Mouse (Mus musculus): ENCODE measurements around the gene Hist2h2ab. TPM values are rescaled to one million over a fixed set of nuclear protein-coding genes. Genes with fewer than 3 reads are reported as not detected.
"Not testable (repeated sequence)": the region's sequence is repeated elsewhere in the genome, so short reads cannot be mapped to it uniquely, and the experiment has no call there.

Hist2h2ab gene
- total and polyA plus RNA-seq, 3 experiments = 0.14 to 435 (median 38.7) TPM

GRCm38 (mm10) chr3:96195616-96196313, 23.9 kb upstream of the Hist2h2ab start:
- ATAC-seq (ENCODE audit: extremely low read depth, insufficient number of reproducible peaks, low FRiP score, poor library complexity, severe bottlenecking) (no peak), DNase-seq (ENCODE audit: low spot score) (no peak)
- peaks cover 13% of the 10 kb centered on the region for H3K36me3 ChIP-seq (replicated peaks)
- H3K4me3 ChIP-seq (ENCODE audit: low read depth, low read length) = no peak overlapping the region
- H3K9me3 ChIP-seq (replicated peaks) = peaks cover 5% of the 10 kb centered on the region
- TF ChIP-seq TAL1 (conservative IDR thresholded peaks at IDR 0.05; ENCODE audit: low read depth, low read length) (no peak), CTCF (IDR thresholded peaks at IDR 0.05; ENCODE audit: low read depth, low read length) (no peak), POLR2AphosphoS5 (IDR thresholded peaks at IDR 0.05; ENCODE audit: insufficient replicate concordance, low read depth, low read length) (no peak), GATA1 (IDR thresholded peaks at IDR 0.05; ENCODE audit: borderline replicate concordance, low read length) (no peak), GATA2 (IDR thresholded peaks at IDR 0.05; ENCODE audit: borderline replicate concordance, low read depth, low read length) (no peak)
- peaks cover 45% of the 10 kb centered on the region for H3K4me1 ChIP-seq (ENCODE audit: insufficient read depth, low read depth, low read length)
- peaks cover 21% of the 10 kb centered on the region for H3K27me3 ChIP-seq (ENCODE audit: insufficient read depth, low read length)

- Histone ChIP-seq H3K27me3 (ENCODE audit: insufficient read depth, low read length) (peaks cover 21% of the 10 kb centered on the region), H3K4me1 (ENCODE audit: insufficient read depth, low read depth, low read length) (peaks cover 45% of the 10 kb centered on the region), H3K9me3 (replicated peaks) (peaks cover 5% of the 10 kb centered on the region), H3K4me3 (ENCODE audit: low read depth, low read length) (peak overlapping the region; percentile 83), H3K36me3 (replicated peaks) (peaks cover 13% of the 10 kb centered on the region)
- DNase-seq (ENCODE audit: low spot score) = no peak
- ATAC-seq (ENCODE audit: extremely low read depth, insufficient number of reproducible peaks, low FRiP score, poor library complexity, severe bottlenecking) = no peak
- TF ChIP-seq GATA1 (IDR thresholded peaks at IDR 0.05; ENCODE audit: borderline replicate concordance, low read length) (no peak), CTCF (IDR thresholded peaks at IDR 0.05; ENCODE audit: low read depth, low read length) (no peak)
Measured at GRCm38 (mm10) chr3:96196437-96197128, 23.1 kb upstream of the Hist2h2ab start.

GRCm38 (mm10) chr3:96197129-96197749, 22.4 kb upstream of the Hist2h2ab start:
- Histone ChIP-seq H3K36me3 (replicated peaks) (peaks cover 13% of the 10 kb centered on the region), H3K27me3 (ENCODE audit: insufficient read depth, low read length) (peaks cover 16% of the 10 kb centered on the region), H3K4me1 (ENCODE audit: insufficient read depth, low read depth, low read length) (peaks cover 45% of the 10 kb centered on the region), H3K9me3 (replicated peaks) (peaks cover 5% of the 10 kb centered on the region), H3K4me3 (ENCODE audit: low read depth, low read length) (peak overlapping the region; percentile 83)
- ATAC-seq (ENCODE audit: extremely low read depth, insufficient number of reproducible peaks, low FRiP score, poor library complexity, severe bottlenecking) = peak; percentile 89
- TF ChIP-seq GATA1 (IDR thresholded peaks at IDR 0.05; ENCODE audit: borderline replicate concordance, low read length) (no peak), TAL1 (conservative IDR thresholded peaks at IDR 0.05; ENCODE audit: low read depth, low read length) (no peak), CTCF (IDR thresholded peaks at IDR 0.05; ENCODE audit: low read depth, low read length) (no peak), GATA2 (IDR thresholded peaks at IDR 0.05; ENCODE audit: borderline replicate concordance, low read depth, low read length) (no peak), POLR2AphosphoS5 (IDR thresholded peaks at IDR 0.05; ENCODE audit: insufficient replicate concordance, low read depth, low read length) (no peak)
- peak; percentile 78 for DNase-seq (ENCODE audit: low spot score)

- peak overlapping the region; percentile 83; the same call in 1 of the 2 replicates for H3K4me3 ChIP-seq (ENCODE audit: low read depth, low read length)
- H3K4me1 ChIP-seq (ENCODE audit: insufficient read depth, low read depth, low read length) = peaks cover 42% of the 10 kb centered on the region
- H3K9me3 ChIP-seq (replicated peaks) = peaks cover 5% of the 10 kb centered on the region
- ATAC-seq (ENCODE audit: extremely low read depth, insufficient number of reproducible peaks, low FRiP score, poor library complexity, severe bottlenecking) = no peak
- TF ChIP-seq POLR2AphosphoS5 (IDR thresholded peaks at IDR 0.05; ENCODE audit: insufficient replicate concordance, low read depth, low read length) (no peak), TAL1 (conservative IDR thresholded peaks at IDR 0.05; ENCODE audit: low read depth, low read length) (no peak), GATA1 (IDR thresholded peaks at IDR 0.05; ENCODE audit: borderline replicate concordance, low read length) (no peak), CTCF (IDR thresholded peaks at IDR 0.05; ENCODE audit: low read depth, low read length) (no peak), GATA2 (IDR thresholded peaks at IDR 0.05; ENCODE audit: borderline replicate concordance, low read depth, low read length) (no peak)
- peaks cover 10% of the 10 kb centered on the region for H3K27me3 ChIP-seq (ENCODE audit: insufficient read depth, low read length)
- peaks cover 13% of the 10 kb centered on the region for H3K36me3 ChIP-seq (replicated peaks)
- DNase-seq (ENCODE audit: low spot score) = peak; percentile 48
Measured at GRCm38 (mm10) chr3:96198181-96198580, 21.5 kb upstream of the Hist2h2ab start.

- H3K4me1 ChIP-seq (ENCODE audit: insufficient read depth, low read depth, low read length) = peaks cover 40% of the 10 kb centered on the region
- ATAC-seq (ENCODE audit: extremely low read depth, insufficient number of reproducible peaks, low FRiP score, poor library complexity, severe bottlenecking); H3K27me3 ChIP-seq (ENCODE audit: insufficient read depth, low read length); H3K9me3 ChIP-seq (replicated peaks); H3K4me3 ChIP-seq (ENCODE audit: low read depth, low read length); DNase-seq (ENCODE audit: low spot score): not testable (repeated sequence)
- H3K36me3 ChIP-seq (replicated peaks) = peaks cover 13% of the 10 kb centered on the region
Measured at GRCm38 (mm10) chr3:96198601-96199251, 20.9 kb upstream of the Hist2h2ab start.

- ATAC-seq (ENCODE audit: extremely low read depth, insufficient number of reproducible peaks, low FRiP score, poor library complexity, severe bottlenecking) (no peak), DNase-seq (ENCODE audit: low spot score) (no peak)
- no peak for TF ChIP-seq GATA1 (IDR thresholded peaks at IDR 0.05; ENCODE audit: borderline replicate concordance, low read length)
- TF ChIP-seq GATA2 (IDR thresholded peaks at IDR 0.05; ENCODE audit: borderline replicate concordance, low read depth, low read length) = no peak
- TF ChIP-seq POLR2AphosphoS5 (IDR thresholded peaks at IDR 0.05; ENCODE audit: insufficient replicate concordance, low read depth, low read length) = no peak
- no peak for TF ChIP-seq TAL1 (conservative IDR thresholded peaks at IDR 0.05; ENCODE audit: low read depth, low read length)
- TF ChIP-seq CTCF (IDR thresholded peaks at IDR 0.05; ENCODE audit: low read depth, low read length) = no peak
- H3K4me3 ChIP-seq (ENCODE audit: low read depth, low read length) = no peak overlapping the region
- H3K4me1 ChIP-seq (ENCODE audit: insufficient read depth, low read depth, low read length) = peaks cover 37% of the 10 kb centered on the region
- H3K36me3 ChIP-seq (replicated peaks) = peaks cover 12% of the 10 kb centered on the region
- H3K27me3 ChIP-seq (ENCODE audit: insufficient read depth, low read length) = no peaks in the 10 kb centered on the region
- H3K9me3 ChIP-seq (replicated peaks) = peaks cover 5% of the 10 kb centered on the region
Measured at GRCm38 (mm10) chr3:96199731-96200130, 19.9 kb upstream of the Hist2h2ab start.
